Mouse (Mus musculus) midbrain, embryonic 13.5 days (tissue): ENCODE data around the gene Sema5b. TPM values are rescaled to one million over a fixed set of nuclear protein-coding genes. Genes with fewer than 3 reads are reported as not detected.

Experiments
- ATAC-seq: fragments of 200-750 bp; cut with Nextera tagmentation; 2 replicates; pipeline ENCODE4 v1.8.0; 2017; ENCODE audit warnings: mild to moderate bottlenecking, moderate TSS enrichment, moderate library complexity
- H3K27ac ChIP-seq: fragments of 300-500 bp; sonication (generic); 2 replicates; pipeline ENCODE4 v1.5.1; 2015; ENCODE audit warnings: inconsistent platforms, mild to moderate bottlenecking, moderate library complexity
- H3K27me3 ChIP-seq: fragments of 300-500 bp; sonication (generic); 2 replicates; pipeline ENCODE4 v1.6.1; 2015; ENCODE audit warnings: mild to moderate bottlenecking, inconsistent platforms
- H3K36me3 ChIP-seq: fragments of 300-500 bp; sonication (generic); 2 replicates; pipeline ENCODE4 v1.6.1; 2015; ENCODE audit warnings: mild to moderate bottlenecking, inconsistent platforms
- H3K4me1 ChIP-seq: fragments of 300-500 bp; sonication (generic); replicated peaks from 2 replicates; pipeline ENCODE4 v1.6.1; 2015; ENCODE audit warnings: inconsistent platforms
- H3K4me2 ChIP-seq: fragments of 300-500 bp; sonication (generic); replicated peaks from 2 replicates; pipeline ENCODE4 v1.6.1; 2015; ENCODE audit warnings: moderate library complexity, mild to moderate bottlenecking, inconsistent platforms
- H3K4me3 ChIP-seq: fragments of 300-500 bp; sonication (generic); replicated peaks from 2 replicates; pipeline ENCODE4 v1.5.1; 2015; ENCODE audit warnings: mild to moderate bottlenecking, inconsistent platforms
- H3K9ac ChIP-seq: fragments of 300-500 bp; sonication (generic); replicated peaks from 2 replicates; pipeline ENCODE4 v1.6.1; 2015; ENCODE audit warnings: mild to moderate bottlenecking, inconsistent platforms
- H3K9me3 ChIP-seq: fragments of 300-500 bp; sonication (generic); 2 replicates; pipeline ENCODE4 v1.6.1; 2016; ENCODE audit warnings: mild to moderate bottlenecking, inconsistent platforms
- WGBS: fragments of 180-500 bp; shearing (Covaris S2); methylation state at CpG from one replicate; pipeline ENCODE4 v1.1.7; 2015; 5-methylcytosine and 5-hydroxymethylcytosine counted together
- polyA plus RNA-seq: library from polyadenylated mRNA; unstranded; fragments of >200 nt; fragmentation: Nextera tagmentation; extraction: Ambion mirVana; gene quantifications from 2 replicates; pipeline ENCODE4 v1.2.1, GENCODE M21; 2015

Sema5b gene
- polyA plus RNA-seq, 1 experiment from 2014 or later = 43.6 TPM

GRCm38 (mm10) chr16:35663831-35664414, 123.0 kb downstream of the Sema5b start:
- Histone ChIP-seq H3K4me1 (peaks cover 5% of the 10 kb centered on the region; the same call in 1 of the 2 replicates), H3K4me2 (no peak overlapping the region), H3K9ac (no peak overlapping the region), H3K27ac (no peak overlapping the region), H3K4me3 (no peak overlapping the region), H3K9me3 (no peaks in the 10 kb centered on the region), H3K27me3 (peaks cover 11% of the 10 kb centered on the region), H3K36me3 (peaks cover 49% of the 10 kb centered on the region)
- ATAC-seq = no peak
- 90% methylated on average over 9 of the region's 9 CpGs for WGBS

GRCm38 (mm10) chr16:35664847-35665246, 123.9 kb downstream of the Sema5b start:
- ATAC-seq = no peak
- Histone ChIP-seq H3K36me3 (peaks cover 49% of the 10 kb centered on the region), H3K4me1 (peaks cover 5% of the 10 kb centered on the region; the same call in 1 of the 2 replicates), H3K4me2 (no peak overlapping the region), H3K27me3 (peaks cover 7% of the 10 kb centered on the region), H3K4me3 (no peak overlapping the region), H3K27ac (no peak overlapping the region), H3K9me3 (no peaks in the 10 kb centered on the region), H3K9ac (no peak overlapping the region)
- WGBS = 93% methylated on average over 4 of the region's 4 CpGs

- Histone ChIP-seq H3K36me3 (no peaks in the 10 kb centered on the region), H3K27me3 (peaks cover 9% of the 10 kb centered on the region), H3K4me2 (no peak overlapping the region), H3K9me3 (no peaks in the 10 kb centered on the region), H3K4me3 (no peak overlapping the region), H3K4me1 (peaks cover 18% of the 10 kb centered on the region), H3K9ac (no peak overlapping the region), H3K27ac (no peak overlapping the region)
- no peak for ATAC-seq
- 67% methylated on average over 8 of the region's 8 CpGs for WGBS
Measured at GRCm38 (mm10) chr16:35677511-35678113, 136.7 kb downstream of the Sema5b start.

DNA sequence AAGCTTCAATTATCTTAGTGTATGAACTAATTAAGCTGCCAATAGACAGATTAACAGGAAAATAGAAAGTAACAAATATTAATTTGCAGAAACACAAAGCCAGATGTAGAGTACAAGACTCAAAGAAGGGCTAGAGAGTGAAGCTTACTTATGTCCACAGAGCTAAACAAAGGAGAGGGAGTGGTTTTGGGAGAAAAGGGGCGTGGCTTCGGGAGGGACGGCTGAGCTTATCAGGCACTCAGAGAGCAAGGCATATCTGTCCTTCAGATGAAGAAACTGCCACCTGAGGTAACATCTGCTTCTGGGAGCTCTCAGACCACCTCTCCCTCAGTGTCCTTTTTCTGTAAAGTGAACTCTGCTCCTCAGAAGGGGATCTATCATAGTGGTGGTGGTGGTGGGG, 137.5 kb downstream of the Sema5b start:
- H3K27ac ChIP-seq = no peak overlapping the region
- 37% methylated on average over 3 of the region's 3 CpGs for WGBS
- H3K4me3 ChIP-seq = no peak overlapping the region
- no peak overlapping the region for H3K9ac ChIP-seq
- no peaks in the 10 kb centered on the region for H3K36me3 ChIP-seq
- peaks cover 9% of the 10 kb centered on the region for H3K27me3 ChIP-seq
- no peak overlapping the region for H3K4me2 ChIP-seq
- ATAC-seq = no peak
- H3K4me1 ChIP-seq = peaks cover 18% of the 10 kb centered on the region
- no peaks in the 10 kb centered on the region for H3K9me3 ChIP-seq

DNA sequence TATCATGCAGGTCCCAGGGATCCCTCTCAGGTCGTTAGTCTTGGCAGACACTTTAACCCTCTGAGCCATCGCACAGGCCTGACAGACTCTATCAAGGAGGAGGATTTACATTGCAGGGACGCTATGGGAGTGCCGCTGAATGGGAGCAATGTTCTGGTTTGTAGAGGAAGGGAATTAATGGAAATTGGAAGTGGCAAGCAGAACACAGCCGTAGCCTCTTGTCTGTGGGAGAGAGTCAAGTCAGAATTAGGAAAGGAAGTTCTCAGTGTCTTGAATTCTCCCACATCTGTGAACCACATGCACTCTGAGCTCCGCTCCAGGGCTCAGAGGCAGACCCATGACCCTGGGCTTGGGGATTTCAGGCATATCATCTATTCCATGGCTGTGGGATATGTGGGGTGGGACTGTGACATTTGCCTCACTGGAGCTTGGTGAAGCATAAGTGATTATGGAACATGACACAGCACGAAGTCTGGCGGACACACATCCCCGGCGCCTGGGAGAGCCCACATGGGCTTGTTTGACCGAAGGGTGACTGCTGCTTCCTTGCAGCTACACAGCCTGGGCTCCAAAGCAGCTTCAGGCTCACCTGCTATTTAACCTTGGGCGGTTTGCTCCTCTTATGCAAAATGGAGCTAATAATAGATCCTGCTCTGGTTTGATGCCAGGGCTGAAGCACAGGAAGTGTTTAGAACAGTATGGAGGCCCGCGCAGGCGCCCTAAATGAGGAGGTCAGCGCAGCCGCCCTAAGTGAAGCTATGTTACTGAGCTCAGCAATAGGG, 140.6 kb downstream of the Sema5b start:
- H3K27me3 ChIP-seq = peaks cover 18% of the 10 kb centered on the region
- peaks cover 18% of the 10 kb centered on the region for H3K4me1 ChIP-seq
- no peaks in the 10 kb centered on the region for H3K9me3 ChIP-seq
- H3K27ac ChIP-seq = no peak overlapping the region; the same call in 1 of the 2 replicates
- H3K9ac ChIP-seq = no peak overlapping the region
- no peak overlapping the region for H3K4me3 ChIP-seq
- 0 out of 2 replicates have a peak overlapping the region, but pooled peaks have one; percentile 9 for H3K4me2 ChIP-seq
- WGBS = 55% methylated on average over 17 of the region's 17 CpGs
- peak; percentile 84 for ATAC-seq
- H3K36me3 ChIP-seq = no peaks in the 10 kb centered on the region

- H3K4me3 ChIP-seq = no peak overlapping the region
- no peak for ATAC-seq
- WGBS = 85% methylated on average over 13 of the region's 13 CpGs
- no peak overlapping the region for H3K9ac ChIP-seq
- H3K27ac ChIP-seq = no peak overlapping the region
- no peaks in the 10 kb centered on the region for H3K9me3 ChIP-seq
- H3K4me2 ChIP-seq = no peak overlapping the region
- peaks cover 27% of the 10 kb centered on the region for H3K27me3 ChIP-seq
- H3K4me1 ChIP-seq = peaks cover 14% of the 10 kb centered on the region
- H3K36me3 ChIP-seq = no peaks in the 10 kb centered on the region
Measured at GRCm38 (mm10) chr16:35685027-35685426, 144.1 kb downstream of the Sema5b start.

DNA sequence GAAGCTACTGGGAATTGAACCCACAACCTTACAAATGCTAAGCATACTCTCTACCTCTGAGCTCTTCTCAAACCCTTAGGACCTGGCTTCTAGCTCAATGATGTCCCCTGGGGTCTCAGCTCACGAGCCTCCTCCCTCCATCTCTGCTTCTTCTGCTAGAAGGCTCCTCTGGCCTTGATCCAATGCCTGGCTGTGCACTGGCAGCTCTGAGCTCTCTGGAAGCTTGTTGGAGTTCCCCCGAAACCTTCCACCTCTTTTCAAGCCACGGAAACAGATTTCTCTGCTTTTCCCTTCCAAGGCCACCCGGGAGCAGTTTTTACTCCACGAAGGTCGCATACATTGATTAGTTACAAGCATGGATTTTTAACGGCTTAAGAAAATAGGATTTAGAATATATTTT, 145.5 kb downstream of the Sema5b start:
- no peaks in the 10 kb centered on the region for H3K36me3 ChIP-seq
- no peak overlapping the region for H3K4me3 ChIP-seq
- H3K9ac ChIP-seq = no peak overlapping the region
- peaks cover 7% of the 10 kb centered on the region for H3K4me1 ChIP-seq
- no peak overlapping the region for H3K4me2 ChIP-seq
- no peaks in the 10 kb centered on the region for H3K9me3 ChIP-seq
- 56% methylated on average over 7 of the region's 7 CpGs for WGBS
- no peak overlapping the region for H3K27ac ChIP-seq
- H3K27me3 ChIP-seq = peaks cover 23% of the 10 kb centered on the region
- no peak for ATAC-seq

- no peak for ATAC-seq
- no peak overlapping the region for H3K4me2 ChIP-seq
- H3K27me3 ChIP-seq = peaks cover 14% of the 10 kb centered on the region
- no peak overlapping the region for H3K9ac ChIP-seq
- H3K4me3 ChIP-seq = no peak overlapping the region
- no peaks in the 10 kb centered on the region for H3K4me1 ChIP-seq
- no peak overlapping the region for H3K27ac ChIP-seq
- 96% methylated on average over 7 of the region's 7 CpGs for WGBS
- 0 out of 2 replicates have a peak, but pooled peaks cover 4% of the 10 kb centered on the region for H3K9me3 ChIP-seq
- H3K36me3 ChIP-seq = peaks cover 15% of the 10 kb centered on the region
Measured at GRCm38 (mm10) chr16:35691606-35692005, 150.7 kb downstream of the Sema5b start.

GRCm38 (mm10) chr16:35694250-35694846, 153.4 kb downstream of the Sema5b start:
- H3K36me3 ChIP-seq = peaks cover 27% of the 10 kb centered on the region
- no peak overlapping the region for H3K4me2 ChIP-seq
- 78% methylated on average over 13 of the region's 13 CpGs for WGBS
- 0 out of 2 replicates have a peak, but pooled peaks cover 4% of the 10 kb centered on the region for H3K9me3 ChIP-seq
- H3K4me1 ChIP-seq = no peaks in the 10 kb centered on the region
- ATAC-seq = peak; percentile 55
- no peak overlapping the region for H3K27ac ChIP-seq
- no peaks in the 10 kb centered on the region for H3K27me3 ChIP-seq
- no peak overlapping the region for H3K4me3 ChIP-seq
- H3K9ac ChIP-seq = no peak overlapping the region

DNA sequence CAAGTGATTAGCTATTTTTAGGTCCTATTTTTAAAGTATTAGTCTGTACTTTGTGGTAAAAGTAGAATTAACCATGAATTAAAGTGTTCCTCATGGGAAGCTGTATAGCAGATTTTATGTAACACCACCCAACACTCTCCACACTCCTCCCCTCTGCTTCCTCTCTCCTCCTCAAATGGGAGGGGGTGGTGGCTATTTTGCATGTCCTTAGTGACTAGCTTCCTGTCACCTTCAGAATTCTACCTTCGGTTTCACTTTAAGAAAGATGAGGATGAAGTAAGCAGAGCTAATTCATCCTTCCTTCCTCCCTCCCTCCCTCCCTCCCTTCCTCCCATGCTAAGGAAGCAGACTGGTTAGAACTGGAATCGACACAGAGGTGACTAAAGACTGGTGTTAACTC, 155.2 kb downstream of the Sema5b start:
- H3K27ac ChIP-seq = no peak overlapping the region

GRCm38 (mm10) chr16:35701823-35702222, 160.9 kb downstream of the Sema5b start:
- Histone ChIP-seq H3K9me3 (no peaks in the 10 kb centered on the region), H3K27ac (no peak overlapping the region), H3K36me3 (peaks cover 25% of the 10 kb centered on the region), H3K27me3 (no peaks in the 10 kb centered on the region), H3K4me3 (no peak overlapping the region), H3K4me1 (peaks cover 9% of the 10 kb centered on the region; the same call in 1 of the 2 replicates), H3K9ac (no peak overlapping the region), H3K4me2 (no peak overlapping the region)
- WGBS = 60% methylated on average over 11 of the region's 11 CpGs
- ATAC-seq = no peak

More for the DNA sequence above, 155.2 kb downstream of the Sema5b start:
- H3K4me2 ChIP-seq = no peak overlapping the region
- H3K9me3 ChIP-seq = 0 out of 2 replicates have a peak, but pooled peaks cover 4% of the 10 kb centered on the region
- no peaks in the 10 kb centered on the region for H3K4me1 ChIP-seq
- peaks cover 27% of the 10 kb centered on the region for H3K36me3 ChIP-seq
- no peak overlapping the region for H3K4me3 ChIP-seq
- no peak for ATAC-seq
- no peaks in the 10 kb centered on the region for H3K27me3 ChIP-seq
- no peak overlapping the region for H3K9ac ChIP-seq
- 88% methylated on average over 2 of the region's 2 CpGs for WGBS
